Mouse (Mus musculus) CH12.LX (cell line): ENCODE data around the gene Bcdin3d.

ENCODE experiments used
- CTCF ChIP-seq, 2 experiments: IDR thresholded peaks in 1 of 2; conservative IDR thresholded peaks in 1 of 2; 2 replicates each; pipeline ENCODE4 v1.5.1; 2011 to 2012; ENCODE audit warnings: low read depth in 2 of 2, low read length in 2 of 2, improper control_type of control experiment in 1 of 2, inconsistent platforms in 1 of 2, mild to moderate bottlenecking in 1 of 2, moderate library complexity in 1 of 2
- EP300 ChIP-seq: IDR thresholded peaks from 2 replicates; pipeline ENCODE4 v1.6.1; 2011; ENCODE audit warnings: low read length, improper control_type of control experiment
- MAX ChIP-seq: IDR thresholded peaks from 2 replicates; pipeline ENCODE4 v1.6.1; 2011; ENCODE audit warnings: low read length, improper control_type of control experiment
- MYC ChIP-seq: IDR thresholded peaks from 2 replicates; pipeline ENCODE4 v1.6.1; 2011; ENCODE audit warnings: low read depth, mild to moderate bottlenecking, improper control_type of control experiment, low read length
- POLR2A ChIP-seq: IDR thresholded peaks from 2 replicates; pipeline ENCODE4 v1.6.1; 2011; ENCODE audit warnings: low read depth, mild to moderate bottlenecking, improper control_type of control experiment, low read length
- POLR2AphosphoS2 ChIP-seq: IDR thresholded peaks from 2 replicates; pipeline ENCODE4 v1.6.1; 2011; ENCODE audit warnings: low read depth, low read length, improper control_type of control experiment
- SMC3 ChIP-seq: IDR thresholded peaks from 2 replicates; pipeline ENCODE4 v1.6.1; 2011; ENCODE audit warnings: low read depth, low read length, improper control_type of control experiment
- ZKSCAN1 ChIP-seq: IDR thresholded peaks from 2 replicates; pipeline ENCODE4 v1.6.1; 2012; ENCODE audit warnings: low read depth, inconsistent platforms, low read length, improper control_type of control experiment, borderline replicate concordance
- ZNF384 ChIP-seq: IDR thresholded peaks from 2 replicates; pipeline ENCODE4 v1.6.1; 2012; ENCODE audit warnings: low read depth, low read length, improper control_type of control experiment, inconsistent platforms

GRCm38 (mm10) chr15:99423884-99424283 lies 50.6 kb downstream of the Bcdin3d start:
- no peak for TF ChIP-seq POLR2AphosphoS2
- no peak for TF ChIP-seq ZNF384
- TF ChIP-seq CTCF (conservative IDR thresholded peaks at IDR 0.05 in 1 of 2, IDR thresholded peaks at IDR 0.05 in 1 of 2; ENCODE audit: low read depth in 2 of 2, low read length in 2 of 2): no peak
- no peak for TF ChIP-seq ZKSCAN1
- no peak for TF ChIP-seq MYC
- TF ChIP-seq SMC3: no peak
- no peak for TF ChIP-seq POLR2A
- TF ChIP-seq MAX: no peak
- no peak for TF ChIP-seq EP300
